Mouse (Mus musculus) MEL (cell line): ENCODE results near the gene Gnb3. TPM values are rescaled to one million over a fixed set of nuclear protein-coding genes. Genes with fewer than 3 reads are reported as not detected.

Source experiments
- DNase-seq: peaks from one replicate; pipeline ENCODE4 v3.0.0; 2011; ENCODE audit warnings: low read depth, low spot score
- H3K27ac ChIP-seq: 2 replicates; pipeline ENCODE4 v1.5.1; 2012; ENCODE audit warnings: low read depth, mild to moderate bottlenecking, control low read depth, low read length, moderate library complexity; ENCODE audit not compliant: control insufficient read depth
- H3K27me3 ChIP-seq, 2 experiments: fragments of 150-350 bp in 1 of 2; sonication (generic) in 1 of 2; 2 replicates each; pipeline ENCODE4 v1.6.1; 2012; ENCODE audit warnings: low read length in 2 of 2, mild to moderate bottlenecking in 2 of 2, improper control_type of control experiment in 1 of 2, moderate library complexity in 1 of 2; ENCODE audit not compliant: insufficient read depth in 2 of 2, control insufficient read depth in 1 of 2
- H3K36me3 ChIP-seq, 2 experiments: 2 replicates each; pipeline ENCODE4 v1.6.1; 2012 to 2014; ENCODE audit warnings: low read length in 2 of 2, improper control_type of control experiment in 1 of 2, inconsistent platforms in 1 of 2, mild to moderate bottlenecking in 1 of 2; ENCODE audit not compliant: insufficient read depth in 2 of 2, control insufficient read depth in 1 of 2
- H3K4me1 ChIP-seq, 2 experiments: fragments of 150-350 bp in 1 of 2; sonication (generic) in 1 of 2; 2 replicates each; pipeline ENCODE4 v1.6.1; 2012; ENCODE audit warnings: low read length in 2 of 2, improper control_type of control experiment in 1 of 2, mild to moderate bottlenecking in 1 of 2; ENCODE audit not compliant: insufficient read depth in 2 of 2, control insufficient read depth in 1 of 2
- H3K4me3 ChIP-seq, 2 experiments: fragments of 150-350 bp in 1 of 2; sonication (generic) in 1 of 2; 2 replicates each; pipeline ENCODE4 v1.5.1; 2012; ENCODE audit warnings: low read depth in 2 of 2, low read length in 2 of 2, mild to moderate bottlenecking in 2 of 2, moderate library complexity in 2 of 2, control low read depth in 1 of 2, improper control_type of control experiment in 1 of 2; ENCODE audit not compliant: control insufficient read depth in 1 of 2, insufficient read depth in 1 of 2
- H3K79me2 ChIP-seq: 2 replicates; pipeline ENCODE4 v1.6.1; 2012; ENCODE audit warnings: mild to moderate bottlenecking, low read length, moderate library complexity; ENCODE audit not compliant: control insufficient read depth, poor library complexity, insufficient read depth
- H3K9ac ChIP-seq: 2 replicates; pipeline ENCODE4 v1.6.1; 2012; ENCODE audit warnings: low read depth, mild to moderate bottlenecking, control low read depth, low read length, moderate library complexity; ENCODE audit not compliant: control insufficient read depth, poor library complexity, severe bottlenecking
- H3K9me3 ChIP-seq: fragments of 150-350 bp; sonication (generic); replicated peaks from 2 replicates; pipeline ENCODE4 v1.6.1; 2012; ENCODE audit warnings: mild to moderate bottlenecking, low read length, improper control_type of control experiment, moderate library complexity; ENCODE audit not compliant: insufficient read depth
- BHLHE40 ChIP-seq: IDR thresholded peaks from 2 replicates; pipeline ENCODE4 v1.6.1; 2012; ENCODE audit warnings: low read depth, mild to moderate bottlenecking, inconsistent platforms, low read length, improper control_type of control experiment, borderline replicate concordance
- CTCF ChIP-seq, 3 experiments: IDR thresholded peaks in 2 of 3; conservative IDR thresholded peaks in 1 of 3; 2 replicates each; pipeline ENCODE4 v1.5.1; 2011 to 2012; ENCODE audit warnings: low read length in 3 of 3, low read depth in 2 of 3, mild to moderate bottlenecking in 2 of 3, improper control_type of control experiment in 1 of 3, inconsistent platforms in 1 of 3, mixed read lengths in 1 of 3, moderate library complexity in 1 of 3; ENCODE audit not compliant: control insufficient read depth in 1 of 3, insufficient read depth in 1 of 3, poor library complexity in 1 of 3, severe bottlenecking in 1 of 3
- GATA1 ChIP-seq: IDR thresholded peaks from 2 replicates; pipeline ENCODE4 v1.6.1; 2011; ENCODE audit warnings: low read depth, low read length, improper control_type of control experiment
- MAFK ChIP-seq: IDR thresholded peaks from 2 replicates; pipeline ENCODE4 v1.6.1; 2011; ENCODE audit warnings: low read depth, mild to moderate bottlenecking, low read length, improper control_type of control experiment, borderline replicate concordance
- MEF2A ChIP-seq: IDR thresholded peaks from 2 replicates; pipeline ENCODE4 v1.6.1; 2014; ENCODE audit warnings: low read depth, mild to moderate bottlenecking, inconsistent platforms, low read length, improper control_type of control experiment; ENCODE audit not compliant: poor library complexity, insufficient replicate concordance, severe bottlenecking; ENCODE audit errors: extremely low read depth
- MXI1 ChIP-seq: IDR thresholded peaks from 2 replicates; pipeline ENCODE4 v1.6.1; 2011; ENCODE audit warnings: mild to moderate bottlenecking, low read depth, low read length, improper control_type of control experiment
- MYB ChIP-seq: IDR thresholded peaks from 2 replicates; pipeline ENCODE4 v1.6.1; 2011; ENCODE audit warnings: mild to moderate bottlenecking, low read depth, low read length, improper control_type of control experiment
- POLR2AphosphoS5 ChIP-seq: IDR thresholded peaks from 2 replicates; pipeline ENCODE4 v1.6.1; 2012; ENCODE audit warnings: low read depth, borderline replicate concordance, mild to moderate bottlenecking, inconsistent platforms, low read length, moderate library complexity, mixed read lengths
- SIN3A ChIP-seq: IDR thresholded peaks from 2 replicates; pipeline ENCODE4 v1.6.1; 2012; ENCODE audit warnings: low read length, improper control_type of control experiment, inconsistent platforms
- SMC3 ChIP-seq: IDR thresholded peaks from 2 replicates; pipeline ENCODE4 v1.6.1; 2011; ENCODE audit warnings: low read depth, low read length, improper control_type of control experiment
- TAL1 ChIP-seq: IDR thresholded peaks from 2 replicates; pipeline ENCODE4 v1.6.1; 2012; ENCODE audit warnings: mild to moderate bottlenecking, inconsistent platforms, low read length, moderate library complexity, mixed read lengths
- TBP ChIP-seq: IDR thresholded peaks from 2 replicates; pipeline ENCODE4 v1.8.0; 2011; ENCODE audit warnings: low read depth, low read length, improper control_type of control experiment
- polyA plus RNA-seq, 2 experiments: library from polyadenylated mRNA; stranded (reverse) in 1 of 2; unstranded in 1 of 2; fragments of >175 nt in 1 of 2; fragments of >200 nt in 1 of 2; gene quantifications; 2 replicates each; pipeline versions ENCODE4 v1.2.1 to v1.2.4; 2012; ENCODE audit warnings: low replicate concordance in 2 of 2, low read depth in 1 of 2; ENCODE audit not compliant: insufficient read length in 2 of 2, insufficient read depth in 1 of 2, missing spikeins in 1 of 2
- total RNA-seq: library from RNA; depleted of rRNA; stranded (reverse); fragments of 300-350 nt; gene quantifications from 2 replicates; pipeline ENCODE4 v1.2.3, GENCODE M21; 2012

Gene Gnb3
- total and polyA plus RNA-seq, 3 experiments: 0.08 to 0.21 TPM; not detected in 1

DNA sequence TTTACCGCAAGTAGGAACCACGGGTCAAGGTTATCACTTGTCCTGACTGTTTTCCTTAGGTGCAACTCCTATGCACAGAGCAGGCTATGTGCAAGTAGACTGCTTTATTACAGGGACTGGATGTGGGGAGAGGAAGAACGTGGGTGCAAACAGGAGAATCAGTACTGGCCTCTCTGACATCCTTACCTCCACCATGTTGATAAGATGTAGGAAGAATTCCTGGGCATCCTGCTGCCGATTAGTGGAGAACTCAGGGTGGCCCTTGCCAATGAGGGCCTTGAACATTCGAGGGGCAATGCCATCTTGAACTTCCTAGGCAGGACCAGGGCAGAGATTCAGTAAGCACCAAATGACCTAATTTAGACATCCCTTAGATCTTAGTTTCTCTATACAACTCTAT, 19.2 kb downstream of the Gnb3 start:
- DNase-seq: no peak
- H3K27me3 ChIP-seq: no peaks in the 10 kb centered on the region
- H3K9ac ChIP-seq: no peak overlapping the region
- H3K4me3 ChIP-seq: no peak overlapping the region
- H3K79me2 ChIP-seq: no peaks in the 10 kb centered on the region
- no peaks in the 10 kb centered on the region for H3K9me3 ChIP-seq
- H3K27ac ChIP-seq: no peak overlapping the region
- H3K36me3 ChIP-seq: peaks cover 0 to 15% of the 10 kb centered on the region in 2 experiments; a peak in 2 of 4 replicates
- no peaks in the 10 kb centered on the region for H3K4me1 ChIP-seq
- TF ChIP-seq SMC3: no peak

DNA sequence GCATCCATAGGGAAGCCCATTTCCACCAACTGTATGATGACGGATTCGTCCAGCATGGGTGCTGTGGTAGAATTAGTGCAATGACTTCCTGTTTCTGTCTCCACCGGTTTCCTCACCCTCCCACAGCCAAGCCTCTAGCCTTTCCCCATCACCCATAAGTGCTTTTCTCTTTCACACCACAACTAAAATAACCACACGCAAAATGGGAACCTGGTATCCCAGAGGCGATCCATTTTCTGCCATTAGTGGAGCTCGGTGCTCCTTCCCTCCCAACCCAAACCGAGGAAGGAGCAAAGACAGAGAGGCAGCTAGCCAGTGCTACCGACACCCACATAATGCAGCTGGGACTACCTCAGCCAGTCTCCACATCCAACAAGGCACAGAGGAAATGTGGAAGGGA, 22.1 kb downstream of the Gnb3 start:
- peaks cover 9% of the 10 kb centered on the region for H3K79me2 ChIP-seq
- no peak overlapping the region for H3K4me3 ChIP-seq
- H3K9me3 ChIP-seq: no peaks in the 10 kb centered on the region
- peaks cover 6 to 9% of the 10 kb centered on the region in 2 experiments for H3K36me3 ChIP-seq
- H3K9ac ChIP-seq: no peak overlapping the region
- H3K4me1 ChIP-seq: peaks cover 0 to 5% of the 10 kb centered on the region in 2 experiments; a peak in 3 of 4 replicates
- no peak for TF ChIP-seq MYB
- no peak for TF ChIP-seq MXI1
- TF ChIP-seq BHLHE40: no peak
- TF ChIP-seq POLR2AphosphoS5: no peak
- TF ChIP-seq MEF2A: no peak
- no peak for TF ChIP-seq SIN3A
- no peak for DNase-seq
- no peaks in the 10 kb centered on the region for H3K27me3 ChIP-seq
- no peak overlapping the region for H3K27ac ChIP-seq

DNA sequence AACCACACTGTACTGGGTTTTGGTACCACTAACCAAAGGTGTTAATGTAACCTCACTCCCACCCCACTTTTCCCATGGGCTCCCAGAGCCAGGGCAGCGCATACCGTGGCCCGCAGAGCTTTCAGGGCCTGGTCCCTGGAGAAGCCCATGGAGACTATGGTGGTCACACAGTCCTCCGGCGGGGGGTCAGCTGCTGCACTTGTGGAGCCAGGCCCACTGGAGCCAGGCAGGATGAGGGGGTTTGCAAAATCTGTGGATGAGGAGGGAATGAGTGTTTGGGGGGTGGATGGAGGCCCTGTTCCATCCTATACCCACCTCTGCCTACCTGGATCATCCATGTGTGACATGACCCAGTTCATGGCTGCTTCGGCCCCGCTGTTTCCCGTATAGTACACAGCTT, 22.5 kb downstream of the Gnb3 start:
- Histone ChIP-seq H3K4me3 (no peak overlapping the region), H3K9me3 (no peaks in the 10 kb centered on the region), H3K27ac (no peak overlapping the region), H3K9ac (no peak overlapping the region), H3K4me1 (peaks cover 0 to 9% of the 10 kb centered on the region in 2 experiments; a peak in 3 of 4 replicates), H3K27me3 (no peaks in the 10 kb centered on the region), H3K79me2 (peaks cover 13% of the 10 kb centered on the region), H3K36me3 (peaks cover 6 to 11% of the 10 kb centered on the region in 2 experiments)
- no peak for TF ChIP-seq MAFK
- TF ChIP-seq MXI1: no peak
- TF ChIP-seq TAL1: no peak
- TF ChIP-seq GATA1: no peak
- TF ChIP-seq TBP: no peak
- TF ChIP-seq CTCF (IDR thresholded peaks at IDR 0.05 in 2 of 3, conservative IDR thresholded peaks at IDR 0.05 in 1 of 3; ENCODE audit: control insufficient read depth in 1 of 3, insufficient read depth in 1 of 3, low read depth in 2 of 3, low read length in 3 of 3, poor library complexity in 1 of 3, severe bottlenecking in 1 of 3): no peak
- DNase-seq: no peak
